20 mouse cellular contexts compared by ENCODE assay signal in the genomic region with DNA sequence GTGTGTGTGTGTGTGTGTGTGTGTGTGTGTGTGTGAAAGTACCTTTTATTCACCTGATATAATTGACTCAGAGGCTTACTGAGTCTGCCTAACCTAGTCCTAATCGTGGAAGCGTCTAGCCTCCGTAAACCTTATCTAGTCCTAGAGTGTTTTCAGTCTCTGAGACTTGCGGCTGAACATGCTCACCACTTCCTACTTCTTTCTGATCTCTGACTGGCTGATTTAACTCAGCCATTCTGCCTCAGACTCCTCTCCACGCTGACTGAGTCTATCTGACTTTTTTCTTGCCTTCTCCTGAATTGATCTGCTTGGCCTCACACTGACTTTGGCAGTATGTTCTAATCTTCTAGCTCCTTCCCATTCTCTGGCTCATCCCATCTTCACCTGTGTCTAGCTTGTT. TPM values are rescaled to one million over a fixed set of nuclear protein-coding genes. Genes with fewer than 3 reads are reported as not detected.
DNase-seq lines count a peak whose midpoint lies in the region; ATAC-seq and TF ChIP-seq lines count a peak whose summit lies in the region.
"Had no signal": no experiment of that assay in that cellular context is flagged by ENCODE, and none has a peak within 500 bp of the region (broad histone marks: within the 10 kb centered on the region; RNA-seq: fewer than 3 reads in every experiment).

No protein-coding gene starts in this region.

- 84% methylated on average over 5 of the region's 5 CpGs for WGBS in midbrain, embryonic 11.5 days
- WGBS in midbrain, embryonic 15.5 days, result 83% methylated on average over 5 of the region's 5 CpGs
- WGBS in intestine, postnatal 0 days, result 64% methylated on average over 5 of the region's 5 CpGs

- no peak overlapping the region for H3K27ac ChIP-seq in midbrain, embryonic 11.5 days (ENCODE audit: low read depth, low read length)
- H3K27ac ChIP-seq in midbrain, embryonic 15.5 days, result no peak overlapping the region
- H3K27ac ChIP-seq in intestine, postnatal 0 days (ENCODE audit: low read depth, low read length), result no peak overlapping the region
- H3K27ac ChIP-seq: embryonic facial prominence, embryonic 10.5 days; forebrain, embryonic 15.5 days; liver, embryonic 13.5 days; neural tube, embryonic 13.5 days had no signal

- peak; percentile 31 for DNase-seq in midbrain, embryonic 11.5 days (ENCODE audit: low spot score, missing footprints)
- DNase-seq in thymus, postnatal 25 days, result peak; percentile 48
- no peak for DNase-seq in gastrocnemius, postnatal 36 days
- no peak for DNase-seq in left cerebral cortex, postnatal 4 days
- DNase-seq: cerebellum, postnatal 25 days; heart, postnatal 36 days; kidney, postnatal 4 days; liver, embryonic 13.5 days; right cerebral cortex, postnatal 14 days had no signal

- no peaks in the 10 kb centered on the region for H3K36me3 ChIP-seq in midbrain, embryonic 11.5 days (ENCODE audit: control insufficient read depth, insufficient read depth, low read length)
- H3K36me3 ChIP-seq in midbrain, embryonic 15.5 days (replicated peaks), result no peaks in the 10 kb centered on the region
- H3K36me3 ChIP-seq in intestine, postnatal 0 days (ENCODE audit: control insufficient read depth, insufficient read depth), result no peaks in the 10 kb centered on the region
- H3K36me3 ChIP-seq: embryonic facial prominence, embryonic 10.5 days; forebrain, embryonic 15.5 days; heart, embryonic 12.5 days; liver, embryonic 13.5 days; neural tube, embryonic 13.5 days had no signal

- TF ChIP-seq CTCF in intestine, postnatal 0 days (IDR thresholded peaks at IDR 0.05; ENCODE audit: low read depth), result no peak

- no peak overlapping the region for H3K4me2 ChIP-seq in midbrain, embryonic 11.5 days
- H3K4me2 ChIP-seq in midbrain, embryonic 15.5 days, result no peak overlapping the region
- H3K4me2 ChIP-seq in intestine, postnatal 0 days (replicated peaks; ENCODE audit: low read depth), result no peak overlapping the region
- H3K4me2 ChIP-seq: forebrain, embryonic 15.5 days; heart, embryonic 12.5 days; liver, embryonic 13.5 days; neural tube, embryonic 13.5 days had no signal

- H3K27me3 ChIP-seq in midbrain, embryonic 11.5 days (ENCODE audit: control insufficient read depth, insufficient read depth, low read length), result no peaks in the 10 kb centered on the region
- no peaks in the 10 kb centered on the region for H3K27me3 ChIP-seq in midbrain, embryonic 15.5 days (replicated peaks)
- H3K27me3 ChIP-seq in intestine, postnatal 0 days (replicated peaks; ENCODE audit: control insufficient read depth, insufficient read depth, low read length), result no peaks in the 10 kb centered on the region
- H3K27me3 ChIP-seq: forebrain, embryonic 15.5 days; liver, embryonic 13.5 days; neural tube, embryonic 13.5 days had no signal

- no peaks in the 10 kb centered on the region for H3K4me1 ChIP-seq in midbrain, embryonic 11.5 days (ENCODE audit: control insufficient read depth, insufficient read depth, low read length)
- no peaks in the 10 kb centered on the region for H3K4me1 ChIP-seq in midbrain, embryonic 15.5 days
- H3K4me1 ChIP-seq in intestine, postnatal 0 days (replicated peaks; ENCODE audit: control insufficient read depth, insufficient read depth, low read length), result no peaks in the 10 kb centered on the region
- H3K4me1 ChIP-seq: forebrain, embryonic 15.5 days; liver, embryonic 13.5 days had no signal

- H3K9ac ChIP-seq in midbrain, embryonic 11.5 days (ENCODE audit: low read length), result no peak overlapping the region
- H3K9ac ChIP-seq in midbrain, embryonic 15.5 days, result no peak overlapping the region
- H3K9ac ChIP-seq in intestine, postnatal 0 days (ENCODE audit: low read depth, low read length), result no peak overlapping the region
- H3K9ac ChIP-seq: forebrain, embryonic 15.5 days; heart, embryonic 12.5 days; liver, embryonic 13.5 days; neural tube, embryonic 13.5 days had no signal

- no peak for ATAC-seq in midbrain, embryonic 11.5 days (ENCODE audit: low FRiP score)
- ATAC-seq in midbrain, embryonic 15.5 days (replicated peaks), result no peak
- peak; percentile 94 for ATAC-seq in common myeloid progenitor, adult 5-6 weeks (replicated peaks; ENCODE audit: low read depth, poor library complexity, severe bottlenecking)
- ATAC-seq in monocyte, adult 5-6 weeks (replicated peaks; ENCODE audit: insufficient number of reproducible peaks, low FRiP score, low TSS enrichment, poor library complexity, severe bottlenecking), result 0 out of 2 replicates have a peak, but pooled peaks have one; percentile 24
- ATAC-seq in intestine, postnatal 0 days, result no peak
- ATAC-seq: forebrain, embryonic 15.5 days had no signal

- no peak overlapping the region for H3K4me3 ChIP-seq in midbrain, embryonic 11.5 days (ENCODE audit: low read depth, low read length)
- H3K4me3 ChIP-seq in midbrain, embryonic 15.5 days, result no peak overlapping the region
- H3K4me3 ChIP-seq in intestine, postnatal 0 days (ENCODE audit: low read depth, low read length), result no peak overlapping the region
- H3K4me3 ChIP-seq: embryonic facial prominence, embryonic 10.5 days; forebrain, embryonic 15.5 days; heart, embryonic 12.5 days; liver, embryonic 13.5 days; neural tube, embryonic 13.5 days had no signal

- H3K9me3 ChIP-seq in midbrain, embryonic 11.5 days (ENCODE audit: control insufficient read depth, low read length), result no peaks in the 10 kb centered on the region
- H3K9me3 ChIP-seq in midbrain, embryonic 15.5 days, result no peaks in the 10 kb centered on the region
- no peaks in the 10 kb centered on the region for H3K9me3 ChIP-seq in intestine, postnatal 0 days (ENCODE audit: control insufficient read depth)
- H3K9me3 ChIP-seq: embryonic facial prominence, embryonic 10.5 days; forebrain, embryonic 15.5 days; heart, embryonic 12.5 days; liver, embryonic 13.5 days; neural tube, embryonic 13.5 days had no signal

- intact Hi-C loops in gastrocnemius, postnatal 36 days (cut with DNase I), result no loop called here
- intact Hi-C loops in left cerebral cortex, postnatal 4 days (cut with DNase I), result no loop called here

RNA-seq across cellular contexts. Expression of gene Slc12a7, which starts 7.6 kb away (rescaled TPM):
- 34.3 and 38.2 TPM in 2 replicates for polyA plus RNA-seq in midbrain, embryonic 11.5 days (2014; fragmentation: Nextera tagmentation; extraction: Ambion mirVana)
- polyA plus RNA-seq in midbrain, embryonic 15.5 days (2015; fragmentation: Nextera tagmentation; extraction: Ambion mirVana), result 9.5 and 9.8 TPM in 2 replicates
- total RNA-seq in common myeloid progenitor, adult 5-6 weeks (2017), result 4.4 and 17.2 TPM in 2 replicates
- total RNA-seq in monocyte, adult 5-6 weeks (2017), result 13.8 to 45.3 TPM (median 22.3 TPM) in 3 replicates
- total RNA-seq in gastrocnemius, postnatal 36 days (2021), result 1 to 10 TPM; 4.3 to 5.5 TPM
- total RNA-seq in left cerebral cortex, postnatal 4 days (2021), result 10 to 100 TPM; 12.1 to 12.3 TPM
- 12.9 and 13.4 TPM in 2 replicates for polyA plus RNA-seq in intestine, postnatal 0 days (2015; fragmentation: Nextera tagmentation; extraction: Ambion mirVana)

RNA-seq across cellular contexts. Expression of gene Slc6a19, which starts 20.6 kb away (rescaled TPM):
- 0.14 and 0.17 TPM in 2 replicates for polyA plus RNA-seq in midbrain, embryonic 11.5 days (2014; fragmentation: Nextera tagmentation; extraction: Ambion mirVana)
- 0.23 and 0.32 TPM in 2 replicates for polyA plus RNA-seq in midbrain, embryonic 15.5 days (2015; fragmentation: Nextera tagmentation; extraction: Ambion mirVana)
- total RNA-seq in common myeloid progenitor, adult 5-6 weeks (2017), result 0.09 and 0.19 TPM in 2 replicates
- 0.19 to 0.21 TPM in 2 of 3 replicates, not detected in the other for total RNA-seq in monocyte, adult 5-6 weeks (2017)
- total RNA-seq in gastrocnemius, postnatal 36 days (2021), result not detected
- total RNA-seq in left cerebral cortex, postnatal 4 days (2021), result not detected
- 110 and 119 TPM in 2 replicates for polyA plus RNA-seq in intestine, postnatal 0 days (2015; fragmentation: Nextera tagmentation; extraction: Ambion mirVana)
- total RNA-seq: heart, postnatal 36 days had no signal
- polyA plus RNA-seq: heart, embryonic 12.5 days; limb, embryonic 11.5 days; lung, embryonic 16.5 days had no signal

RNA-seq across cellular contexts. Expression of gene Slc6a18, which starts 47.5 kb away (rescaled TPM):
- not detected in 2 replicates for polyA plus RNA-seq in midbrain, embryonic 11.5 days (2014; fragmentation: Nextera tagmentation; extraction: Ambion mirVana)
- not detected in 2 replicates for polyA plus RNA-seq in midbrain, embryonic 15.5 days (2015; fragmentation: Nextera tagmentation; extraction: Ambion mirVana)
- total RNA-seq in common myeloid progenitor, adult 5-6 weeks (2017), result not detected in 2 replicates
- total RNA-seq in monocyte, adult 5-6 weeks (2017), result not detected in 3 replicates
- not detected for total RNA-seq in gastrocnemius, postnatal 36 days (2021)
- total RNA-seq in left cerebral cortex, postnatal 4 days (2021), result not detected
- polyA plus RNA-seq in intestine, postnatal 0 days (2015; fragmentation: Nextera tagmentation; extraction: Ambion mirVana), result 0.04 and 0.20 TPM in 2 replicates
- total RNA-seq: heart, postnatal 36 days; midbrain, postnatal 0 days had no signal
- polyA plus RNA-seq: embryonic facial prominence, embryonic 10.5 days; forebrain, embryonic 15.5 days; heart, embryonic 12.5 days; limb, embryonic 11.5 days; liver, embryonic 13.5 days; lung, embryonic 16.5 days; midbrain, postnatal 0 days; neural tube, embryonic 13.5 days had no signal

Comparison
In these comparisons a context has a peak if more than half of its experiments do, and no peak if none do; other contexts are left out.
1. ATAC-seq: peak in common myeloid progenitor, adult 5-6 weeks (single experiment) and monocyte, adult 5-6 weeks (single experiment); none in midbrain, embryonic 11.5 days (single experiment), midbrain, embryonic 15.5 days (single experiment) and intestine, postnatal 0 days (single experiment).
2. DNase-seq: peak in midbrain, embryonic 11.5 days (single experiment) and thymus, postnatal 25 days (single experiment); none in gastrocnemius, postnatal 36 days (0 of 2) and left cerebral cortex, postnatal 4 days (single experiment).